ENCODE assay signal across 9 mouse cellular contexts in genomic region chr3:27572305-27572704, GRCm38 (mm10).
A peak's percentile ranks its signal among the peaks of the same experiment; 100 is the strongest.
DNase-seq lines count a peak whose midpoint lies in the region; ATAC-seq lines count a peak whose summit lies in the region.
"Had no signal": no experiment of that assay in that cellular context is flagged by ENCODE, and none has a peak within 500 bp of the region (broad histone marks: within the 10 kb centered on the region; RNA-seq: fewer than 3 reads in every experiment).

No protein-coding gene starts in this region.

- H3K27me3 ChIP-seq in forebrain, embryonic 14.5 days (replicated peaks; ENCODE audit: control insufficient read depth, insufficient read depth, low read length): no peaks in the 10 kb centered on the region
- H3K27me3 ChIP-seq in forebrain, embryonic 13.5 days: no peaks in the 10 kb centered on the region
- no peaks in the 10 kb centered on the region for H3K27me3 ChIP-seq in embryonic facial prominence, embryonic 15.5 days
- no peaks in the 10 kb centered on the region for H3K27me3 ChIP-seq in neural tube, embryonic 15.5 days (replicated peaks)

- H3K4me1 ChIP-seq in forebrain, embryonic 14.5 days (ENCODE audit: control insufficient read depth, insufficient read depth, low read length): peaks cover 5% of the 10 kb centered on the region; the same call in 1 of the 2 replicates
- peaks cover 18% of the 10 kb centered on the region for H3K4me1 ChIP-seq in forebrain, embryonic 13.5 days
- peaks cover 14% of the 10 kb centered on the region for H3K4me1 ChIP-seq in embryonic facial prominence, embryonic 15.5 days
- H3K4me1 ChIP-seq in neural tube, embryonic 15.5 days: peaks cover 21% of the 10 kb centered on the region

- H3K9ac ChIP-seq in forebrain, embryonic 14.5 days (ENCODE audit: low read length): no peak overlapping the region
- H3K9ac ChIP-seq in forebrain, embryonic 13.5 days: no peak overlapping the region
- H3K9ac ChIP-seq in embryonic facial prominence, embryonic 15.5 days: no peak overlapping the region
- H3K9ac ChIP-seq in neural tube, embryonic 15.5 days (replicated peaks): no peak overlapping the region

- no peak for ATAC-seq in forebrain, embryonic 14.5 days
- no peak for ATAC-seq in forebrain, embryonic 13.5 days
- ATAC-seq in embryonic facial prominence, embryonic 15.5 days (ENCODE audit: insufficient number of reproducible peaks, low FRiP score, low TSS enrichment, low read depth): no peak
- ATAC-seq in neural tube, embryonic 15.5 days (ENCODE audit: low FRiP score): peak; percentile 63; the same call in 1 of the 2 replicates

- H3K9me3 ChIP-seq in forebrain, embryonic 14.5 days (replicated peaks; ENCODE audit: control insufficient read depth, low read length): no peaks in the 10 kb centered on the region
- no peaks in the 10 kb centered on the region for H3K9me3 ChIP-seq in forebrain, embryonic 13.5 days (replicated peaks)
- no peaks in the 10 kb centered on the region for H3K9me3 ChIP-seq in embryonic facial prominence, embryonic 15.5 days (replicated peaks)
- no peaks in the 10 kb centered on the region for H3K9me3 ChIP-seq in neural tube, embryonic 15.5 days (replicated peaks)

- H3K27ac ChIP-seq in forebrain, embryonic 14.5 days (ENCODE audit: low read depth, low read length): no peak overlapping the region
- no peak overlapping the region for H3K27ac ChIP-seq in forebrain, embryonic 13.5 days
- 0 out of 2 replicates have a peak overlapping the region, but pooled peaks have one; percentile 34 for H3K27ac ChIP-seq in embryonic facial prominence, embryonic 15.5 days (replicated peaks)
- peak overlapping the region; percentile 64 for H3K27ac ChIP-seq in neural tube, embryonic 15.5 days (replicated peaks)
- H3K27ac ChIP-seq: macrophage had no signal

- no peak overlapping the region for H3K4me3 ChIP-seq in forebrain, embryonic 14.5 days (ENCODE audit: low read depth, low read length)
- H3K4me3 ChIP-seq in forebrain, embryonic 13.5 days: no peak overlapping the region
- H3K4me3 ChIP-seq in embryonic facial prominence, embryonic 15.5 days (replicated peaks): no peak overlapping the region
- no peak overlapping the region for H3K4me3 ChIP-seq in neural tube, embryonic 15.5 days (replicated peaks)

- WGBS in forebrain, embryonic 14.5 days: 72% methylated on average over 6 of the region's 6 CpGs
- WGBS in forebrain, embryonic 13.5 days: 72% methylated on average over 6 of the region's 6 CpGs
- 48% methylated on average over 6 of the region's 6 CpGs for WGBS in embryonic facial prominence, embryonic 15.5 days
- 38% methylated on average over 6 of the region's 6 CpGs for WGBS in neural tube, embryonic 15.5 days

- peak; percentile 31 for DNase-seq in forebrain, embryonic 14.5 days (ENCODE audit: low spot score)
- DNase-seq in ES-CJ7 (ENCODE audit: low read depth, low spot score): peak; percentile 12
- peak; percentile 61 for DNase-seq in kidney, postnatal 10 days
- no peak for DNase-seq in layer of hippocampus, adult 9-11 months
- no peak for DNase-seq in right cerebral cortex, adult 2 months (ENCODE audit: low spot score in 2 of 2)

- no peaks in the 10 kb centered on the region for H3K36me3 ChIP-seq in forebrain, embryonic 14.5 days (ENCODE audit: control insufficient read depth, insufficient read depth, low read length)
- H3K36me3 ChIP-seq in forebrain, embryonic 13.5 days (ENCODE audit: poor library complexity, severe bottlenecking): no peaks in the 10 kb centered on the region
- H3K36me3 ChIP-seq in embryonic facial prominence, embryonic 15.5 days: no peaks in the 10 kb centered on the region
- no peaks in the 10 kb centered on the region for H3K36me3 ChIP-seq in neural tube, embryonic 15.5 days

- H3K4me2 ChIP-seq in forebrain, embryonic 14.5 days (ENCODE audit: low read length): no peak overlapping the region
- H3K4me2 ChIP-seq in forebrain, embryonic 13.5 days: no peak overlapping the region
- H3K4me2 ChIP-seq in embryonic facial prominence, embryonic 15.5 days (replicated peaks): no peak overlapping the region
- H3K4me2 ChIP-seq in neural tube, embryonic 15.5 days: no peak overlapping the region

Comparison
In these comparisons a context has a peak if more than half of its experiments do, and no peak if none do; other contexts are left out.
1. DNase-seq: peak in forebrain, embryonic 14.5 days (single experiment), ES-CJ7 (single experiment) and kidney, postnatal 10 days (single experiment); none in layer of hippocampus, adult 9-11 months (single experiment) and right cerebral cortex, adult 2 months (0 of 2).
2. H3K27ac ChIP-seq: peak in embryonic facial prominence, embryonic 15.5 days (single experiment) and neural tube, embryonic 15.5 days (single experiment); none in forebrain, embryonic 14.5 days (single experiment) and forebrain, embryonic 13.5 days (single experiment).